Mouse (Mus musculus): ENCODE measurements around the gene Rnf216. TPM values are rescaled to one million over a fixed set of nuclear protein-coding genes. Genes with fewer than 3 reads are reported as not detected.

The Rnf216 gene
- 14.3 and 14.6 TPM in 2 replicates for polyA plus RNA-seq (2015; fragmentation: Nextera tagmentation; extraction: Ambion mirVana)

DNA sequence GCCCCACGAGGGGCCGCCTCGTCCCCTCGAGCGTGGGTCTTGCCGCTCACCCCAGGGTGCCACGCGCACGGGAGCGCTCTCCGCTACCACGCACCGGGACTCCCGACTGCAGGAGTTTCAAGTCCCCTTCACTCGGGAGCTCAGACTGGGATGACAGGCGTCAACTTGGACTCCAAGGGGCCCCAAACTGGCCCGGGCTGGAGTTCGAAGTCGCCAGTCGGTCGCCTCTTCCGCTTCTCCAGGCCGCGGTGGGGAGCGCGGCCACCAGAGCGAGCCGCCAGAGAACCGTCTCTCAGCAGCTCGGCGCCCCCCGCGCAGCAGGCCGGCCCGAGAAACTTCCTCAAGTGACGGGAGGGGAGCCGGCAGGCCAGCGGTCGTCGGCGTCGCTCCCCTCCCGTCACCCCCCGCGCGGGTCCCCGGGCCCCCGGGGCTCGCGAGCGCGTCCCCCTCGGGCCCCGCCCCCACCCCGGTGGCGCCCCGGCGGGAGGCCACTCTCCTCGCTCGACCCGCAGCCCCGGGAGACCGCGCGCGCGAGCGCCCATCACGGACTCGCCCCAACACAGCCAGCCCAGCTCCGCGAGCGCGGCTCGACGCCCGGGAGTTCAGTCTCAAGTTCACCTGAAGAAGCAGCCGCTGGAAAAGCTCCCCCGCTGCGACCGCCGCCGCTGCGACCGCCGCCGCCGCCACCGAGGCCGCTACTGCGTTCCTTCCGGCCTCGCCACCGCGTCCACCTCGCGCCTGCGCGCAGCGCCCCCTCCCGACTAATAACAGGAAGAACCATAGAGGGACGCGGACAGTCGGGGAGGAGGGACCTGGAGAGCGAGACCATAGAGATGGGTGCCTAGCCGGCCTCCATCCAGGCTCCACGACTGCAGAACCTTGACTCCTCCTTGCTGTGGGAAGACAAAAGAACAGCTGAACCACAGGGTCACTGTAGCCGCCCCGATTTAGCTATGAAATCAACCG, at the start of gene Rnf216:
Gene Rnf216 (minus strand): TSS at position 714 of the 966 bp plus-strand sequence.
- under 1% methylated on average over 90 of the region's 110 CpGs for WGBS (ENCODE audit: insufficient replicate concordance)
- H3K27ac ChIP-seq (ENCODE audit: low read length) = peak within 1 kb of the TSS; percentile 83
- H3K9me3 ChIP-seq (replicated peaks; ENCODE audit: control insufficient read depth, low read length) = no peaks in the 10 kb centered on the region
- H3K4me3 ChIP-seq (ENCODE audit: low read depth, low read length) = peak within 1 kb of the TSS; percentile 81
- no peaks in the 10 kb centered on the region for H3K36me3 ChIP-seq (ENCODE audit: control insufficient read depth, insufficient read depth)
- H3K4me1 ChIP-seq (ENCODE audit: control insufficient read depth, low read depth, low read length) = peaks cover 40% of the 10 kb centered on the region
- H3K4me2 ChIP-seq (ENCODE audit: low read depth, low read length) = peak within 1 kb of the TSS; percentile 91
- H3K9ac ChIP-seq (ENCODE audit: low read depth, low read length) = peak within 1 kb of the TSS; percentile 89
- peak; percentile 95 for ATAC-seq (ENCODE audit: low read depth)
- no peaks in the 10 kb centered on the region for H3K27me3 ChIP-seq (ENCODE audit: control insufficient read depth, insufficient read depth, low read depth, low read length)

DNA sequence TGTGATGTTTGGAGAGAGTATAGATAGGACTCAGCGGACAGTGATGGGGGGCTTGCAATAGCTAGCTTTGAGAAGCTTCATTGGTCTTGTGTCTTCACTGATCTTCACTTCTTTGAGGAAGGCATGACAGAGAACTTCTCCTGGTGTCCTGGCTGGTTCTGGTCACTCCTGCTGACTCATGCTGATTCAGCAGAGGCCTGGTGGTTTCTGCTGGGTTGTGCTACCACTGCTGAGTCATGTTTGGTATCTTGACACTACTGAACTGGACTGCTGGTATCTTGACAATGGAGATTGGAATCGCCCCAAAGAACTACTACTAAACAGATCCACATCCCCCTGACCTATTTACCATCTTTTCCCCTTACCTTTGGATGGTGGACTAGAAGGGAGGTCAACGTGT, 42.7 kb upstream of the Rnf216 start:
- Histone ChIP-seq H3K4me2 (ENCODE audit: low read depth, low read length) (no peak overlapping the region), H3K27me3 (ENCODE audit: control insufficient read depth, insufficient read depth, low read depth, low read length) (peaks cover 20% of the 10 kb centered on the region), H3K9me3 (replicated peaks; ENCODE audit: control insufficient read depth, low read length) (no peaks in the 10 kb centered on the region), H3K36me3 (ENCODE audit: control insufficient read depth, insufficient read depth) (no peaks in the 10 kb centered on the region), H3K9ac (ENCODE audit: low read depth, low read length) (no peak overlapping the region), H3K27ac (ENCODE audit: low read length) (no peak overlapping the region), H3K4me3 (ENCODE audit: low read depth, low read length) (no peak overlapping the region), H3K4me1 (ENCODE audit: control insufficient read depth, low read depth, low read length) (no peaks in the 10 kb centered on the region)
- no peak for ATAC-seq (ENCODE audit: low read depth)
- WGBS (ENCODE audit: insufficient replicate concordance) = 65% methylated on average over 3 of the region's 3 CpGs

- ATAC-seq (ENCODE audit: low read depth) = no peak
Measured at GRCm38 (mm10) chr5:143153756-143154155, 41.0 kb upstream of the Rnf216 start.

DNA sequence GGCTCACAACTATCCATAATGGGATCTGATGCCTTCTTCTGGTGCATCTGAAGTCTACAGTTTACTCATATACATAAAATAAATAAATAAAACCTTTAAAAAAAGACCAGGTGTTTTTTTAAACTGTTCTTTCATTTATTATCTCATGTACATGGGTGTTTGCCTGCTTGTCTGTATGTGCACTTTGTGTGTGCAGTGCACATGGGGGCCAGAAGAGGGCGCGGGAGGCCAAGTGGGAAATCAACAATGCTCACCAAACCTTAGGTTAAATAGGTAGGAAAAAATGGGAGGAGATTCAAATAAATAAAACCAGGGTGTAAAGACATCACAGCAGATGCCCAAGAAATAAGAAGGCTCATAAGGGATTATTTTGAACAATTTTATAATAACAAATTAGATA, 37.2 kb upstream of the Rnf216 start:
- no peak overlapping the region for H3K4me2 ChIP-seq (ENCODE audit: low read depth, low read length)
- no peak overlapping the region for H3K27ac ChIP-seq (ENCODE audit: low read length)
- no peak overlapping the region for H3K4me3 ChIP-seq (ENCODE audit: low read depth, low read length)
- no peaks in the 10 kb centered on the region for H3K4me1 ChIP-seq (ENCODE audit: control insufficient read depth, low read depth, low read length)
- ATAC-seq (ENCODE audit: low read depth) = no peak
- no peaks in the 10 kb centered on the region for H3K36me3 ChIP-seq (ENCODE audit: control insufficient read depth, insufficient read depth)
- 0 out of 2 replicates have a peak, but pooled peaks cover 2% of the 10 kb centered on the region for H3K9me3 ChIP-seq (replicated peaks; ENCODE audit: control insufficient read depth, low read length)
- WGBS (ENCODE audit: insufficient replicate concordance) = 70% methylated on average over 2 of the region's 2 CpGs
- H3K9ac ChIP-seq (ENCODE audit: low read depth, low read length) = no peak overlapping the region
- H3K27me3 ChIP-seq (ENCODE audit: control insufficient read depth, insufficient read depth, low read depth, low read length) = no peaks in the 10 kb centered on the region

More at GRCm38 (mm10) chr5:143153756-143154155, 41.0 kb upstream of the Rnf216 start:
- no peak overlapping the region for H3K4me2 ChIP-seq (ENCODE audit: low read depth, low read length)
- no peak overlapping the region for H3K9ac ChIP-seq (ENCODE audit: low read depth, low read length)
- H3K4me3 ChIP-seq (ENCODE audit: low read depth, low read length) = no peak overlapping the region
- H3K27me3 ChIP-seq (ENCODE audit: control insufficient read depth, insufficient read depth, low read depth, low read length) = peaks cover 20% of the 10 kb centered on the region
- H3K36me3 ChIP-seq (ENCODE audit: control insufficient read depth, insufficient read depth) = no peaks in the 10 kb centered on the region
- no peaks in the 10 kb centered on the region for H3K4me1 ChIP-seq (ENCODE audit: control insufficient read depth, low read depth, low read length)
- H3K9me3 ChIP-seq (replicated peaks; ENCODE audit: control insufficient read depth, low read length) = 0 out of 2 replicates have a peak, but pooled peaks cover 2% of the 10 kb centered on the region
- H3K27ac ChIP-seq (ENCODE audit: low read length) = no peak overlapping the region
- WGBS (ENCODE audit: insufficient replicate concordance) = 63% methylated on average over 10 of the region's 10 CpGs

GRCm38 (mm10) chr5:143149536-143149935, 36.7 kb upstream of the Rnf216 start:
- H3K36me3 ChIP-seq (ENCODE audit: control insufficient read depth, insufficient read depth) = no peaks in the 10 kb centered on the region
- no peak overlapping the region for H3K27ac ChIP-seq (ENCODE audit: low read length)
- no peak for ATAC-seq (ENCODE audit: low read depth)
- WGBS (ENCODE audit: insufficient replicate concordance) = 56% methylated on average over 2 of the region's 2 CpGs
- no peak overlapping the region for H3K9ac ChIP-seq (ENCODE audit: low read depth, low read length)
- H3K27me3 ChIP-seq (ENCODE audit: control insufficient read depth, insufficient read depth, low read depth, low read length) = no peaks in the 10 kb centered on the region
- H3K4me1 ChIP-seq (ENCODE audit: control insufficient read depth, low read depth, low read length) = no peaks in the 10 kb centered on the region
- H3K9me3 ChIP-seq (replicated peaks; ENCODE audit: control insufficient read depth, low read length) = 0 out of 2 replicates have a peak, but pooled peaks cover 2% of the 10 kb centered on the region
- H3K4me3 ChIP-seq (ENCODE audit: low read depth, low read length) = no peak overlapping the region
- H3K4me2 ChIP-seq (ENCODE audit: low read depth, low read length) = no peak overlapping the region

GRCm38 (mm10) chr5:143148661-143149060, 35.9 kb upstream of the Rnf216 start:
- no peak for ATAC-seq (ENCODE audit: low read depth)
- H3K36me3 ChIP-seq (ENCODE audit: control insufficient read depth, insufficient read depth) = no peaks in the 10 kb centered on the region
- no peak overlapping the region for H3K9ac ChIP-seq (ENCODE audit: low read depth, low read length)
- 65% methylated on average over 5 of the region's 5 CpGs for WGBS (ENCODE audit: insufficient replicate concordance)
- no peaks in the 10 kb centered on the region for H3K27me3 ChIP-seq (ENCODE audit: control insufficient read depth, insufficient read depth, low read depth, low read length)
- no peak overlapping the region for H3K27ac ChIP-seq (ENCODE audit: low read length)
- no peak overlapping the region for H3K4me2 ChIP-seq (ENCODE audit: low read depth, low read length)
- H3K4me3 ChIP-seq (ENCODE audit: low read depth, low read length) = no peak overlapping the region
- 0 out of 2 replicates have a peak, but pooled peaks cover 2% of the 10 kb centered on the region for H3K9me3 ChIP-seq (replicated peaks; ENCODE audit: control insufficient read depth, low read length)
- H3K4me1 ChIP-seq (ENCODE audit: control insufficient read depth, low read depth, low read length) = no peaks in the 10 kb centered on the region

DNA sequence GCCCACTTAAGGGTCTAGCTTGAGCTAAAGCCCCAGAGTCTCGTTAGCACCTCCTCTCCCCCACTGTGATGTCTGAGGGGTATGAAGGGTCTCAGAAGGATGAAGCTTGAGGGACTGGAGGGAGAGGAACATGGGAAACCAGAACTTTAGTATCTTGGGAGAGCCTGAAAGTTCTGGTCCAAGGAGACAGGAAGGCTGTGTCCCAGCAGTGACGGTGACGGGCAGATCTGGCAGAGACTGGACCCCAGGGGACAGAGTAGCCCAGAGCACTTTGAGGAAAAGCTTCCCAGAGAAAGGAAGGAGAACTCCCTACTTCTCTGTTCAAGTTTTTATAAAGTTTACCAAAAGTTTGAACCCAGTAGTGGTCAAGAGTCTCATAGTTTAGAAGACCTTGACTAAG, 34.7 kb upstream of the Rnf216 start, which contains the start of gene Olfr718-ps1:
Gene Olfr718-ps1 (minus strand): TSS at position 101 of the 400 bp plus-strand sequence.
- 44% methylated on average over 3 of the region's 3 CpGs for WGBS (ENCODE audit: insufficient replicate concordance)
- no peak for ATAC-seq (ENCODE audit: low read depth)
- no peak within 1 kb of the TSS for H3K4me3 ChIP-seq (ENCODE audit: low read depth, low read length)
- no peak within 1 kb of the TSS for H3K9ac ChIP-seq (ENCODE audit: low read depth, low read length)
- no peaks in the 10 kb centered on the region for H3K27me3 ChIP-seq (ENCODE audit: control insufficient read depth, insufficient read depth, low read depth, low read length)
- 0 out of 2 replicates have a peak, but pooled peaks cover 2% of the 10 kb centered on the region for H3K9me3 ChIP-seq (replicated peaks; ENCODE audit: control insufficient read depth, low read length)
- H3K27ac ChIP-seq (ENCODE audit: low read length) = no peak within 1 kb of the TSS
- H3K36me3 ChIP-seq (ENCODE audit: control insufficient read depth, insufficient read depth) = no peaks in the 10 kb centered on the region
- H3K4me1 ChIP-seq (ENCODE audit: control insufficient read depth, low read depth, low read length) = no peaks in the 10 kb centered on the region
- H3K4me2 ChIP-seq (ENCODE audit: low read depth, low read length) = no peak within 1 kb of the TSS

GRCm38 (mm10) chr5:143137580-143137979, 24.8 kb upstream of the Rnf216 start:
- peaks cover 4% of the 10 kb centered on the region; the same call in 1 of the 2 replicates for H3K4me1 ChIP-seq (ENCODE audit: control insufficient read depth, low read depth, low read length)
- no peak overlapping the region for H3K4me2 ChIP-seq (ENCODE audit: low read depth, low read length)
- no peaks in the 10 kb centered on the region for H3K36me3 ChIP-seq (ENCODE audit: control insufficient read depth, insufficient read depth)
- no peaks in the 10 kb centered on the region for H3K27me3 ChIP-seq (ENCODE audit: control insufficient read depth, insufficient read depth, low read depth, low read length)
- no peak overlapping the region for H3K4me3 ChIP-seq (ENCODE audit: low read depth, low read length)
- H3K9ac ChIP-seq (ENCODE audit: low read depth, low read length) = no peak overlapping the region
- no peak overlapping the region for H3K27ac ChIP-seq (ENCODE audit: low read length)
- ATAC-seq (ENCODE audit: low read depth) = peak; percentile 53; the same call in 1 of the 2 replicates
- no peaks in the 10 kb centered on the region for H3K9me3 ChIP-seq (replicated peaks; ENCODE audit: control insufficient read depth, low read length)
- WGBS (ENCODE audit: insufficient replicate concordance) = 64% methylated on average over 13 of the region's 13 CpGs

DNA sequence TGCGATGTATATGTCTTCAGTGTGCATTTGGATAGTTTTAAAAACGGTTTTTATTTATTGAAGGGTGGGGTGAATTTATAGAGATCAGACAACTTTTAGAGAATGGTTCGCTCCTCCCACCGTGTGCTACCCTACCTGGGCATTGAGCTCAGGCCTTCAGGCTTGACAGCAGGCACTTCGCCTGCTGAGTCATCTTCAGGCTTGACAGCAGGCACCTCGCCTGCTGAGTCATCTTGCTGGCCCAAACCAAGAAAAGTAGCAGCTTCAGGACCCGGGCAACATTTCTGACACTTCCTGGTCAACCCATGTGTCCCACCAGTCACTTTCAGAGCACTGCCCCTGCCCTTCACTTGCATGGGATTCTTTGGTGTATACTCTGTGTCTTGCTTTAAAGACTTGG, 22.2 kb upstream of the Rnf216 start:
- Histone ChIP-seq H3K4me1 (ENCODE audit: control insufficient read depth, low read depth, low read length) (peaks cover 4% of the 10 kb centered on the region; the same call in 1 of the 2 replicates), H3K4me2 (ENCODE audit: low read depth, low read length) (no peak overlapping the region), H3K9me3 (replicated peaks; ENCODE audit: control insufficient read depth, low read length) (no peaks in the 10 kb centered on the region), H3K36me3 (ENCODE audit: control insufficient read depth, insufficient read depth) (no peaks in the 10 kb centered on the region), H3K27me3 (ENCODE audit: control insufficient read depth, insufficient read depth, low read depth, low read length) (no peaks in the 10 kb centered on the region), H3K4me3 (ENCODE audit: low read depth, low read length) (no peak overlapping the region), H3K9ac (ENCODE audit: low read depth, low read length) (no peak overlapping the region), H3K27ac (ENCODE audit: low read length) (no peak overlapping the region)
- WGBS (ENCODE audit: insufficient replicate concordance) = 54% methylated on average over 7 of the region's 7 CpGs
- ATAC-seq (ENCODE audit: low read depth) = no peak

All from liver, embryonic 16.5 days (tissue).